Mouse (Mus musculus) erythroid progenitor cell, adult 5-6 weeks (primary cell): ENCODE measurements around the gene Gatm. TPM values are rescaled to one million over a fixed set of nuclear protein-coding genes. Genes with fewer than 3 reads are reported as not detected.

Source experiments
- ATAC-seq: replicated peaks from 2 replicates; pipeline ENCODE4 v1.8.0; 2016; ENCODE audit warnings: moderate number of reproducible peaks, mild to moderate bottlenecking, moderate TSS enrichment, inconsistent platforms; ENCODE audit not compliant: poor library complexity, low FRiP score, severe bottlenecking
- total RNA-seq, 2 experiments: library from RNA; stranded (forward) in 1 of 2; stranded (reverse) in 1 of 2; fragments of 150-400 nt in 1 of 2; fragments of 186-747, 209-891 nt in 1 of 2; gene quantifications; 2 replicates each; pipeline versions ENCODE4 v1.2.3 to v1.2.4; 2015 to 2017; ENCODE audit warnings: low replicate concordance in 2 of 2

Gene Gatm
- total RNA-seq (2015; ENCODE audit: low replicate concordance) (30.6 and 32.3 TPM in 2 replicates), total RNA-seq (2017; ENCODE audit: low replicate concordance) (19.6 and 21.6 TPM in 2 replicates)

DNA sequence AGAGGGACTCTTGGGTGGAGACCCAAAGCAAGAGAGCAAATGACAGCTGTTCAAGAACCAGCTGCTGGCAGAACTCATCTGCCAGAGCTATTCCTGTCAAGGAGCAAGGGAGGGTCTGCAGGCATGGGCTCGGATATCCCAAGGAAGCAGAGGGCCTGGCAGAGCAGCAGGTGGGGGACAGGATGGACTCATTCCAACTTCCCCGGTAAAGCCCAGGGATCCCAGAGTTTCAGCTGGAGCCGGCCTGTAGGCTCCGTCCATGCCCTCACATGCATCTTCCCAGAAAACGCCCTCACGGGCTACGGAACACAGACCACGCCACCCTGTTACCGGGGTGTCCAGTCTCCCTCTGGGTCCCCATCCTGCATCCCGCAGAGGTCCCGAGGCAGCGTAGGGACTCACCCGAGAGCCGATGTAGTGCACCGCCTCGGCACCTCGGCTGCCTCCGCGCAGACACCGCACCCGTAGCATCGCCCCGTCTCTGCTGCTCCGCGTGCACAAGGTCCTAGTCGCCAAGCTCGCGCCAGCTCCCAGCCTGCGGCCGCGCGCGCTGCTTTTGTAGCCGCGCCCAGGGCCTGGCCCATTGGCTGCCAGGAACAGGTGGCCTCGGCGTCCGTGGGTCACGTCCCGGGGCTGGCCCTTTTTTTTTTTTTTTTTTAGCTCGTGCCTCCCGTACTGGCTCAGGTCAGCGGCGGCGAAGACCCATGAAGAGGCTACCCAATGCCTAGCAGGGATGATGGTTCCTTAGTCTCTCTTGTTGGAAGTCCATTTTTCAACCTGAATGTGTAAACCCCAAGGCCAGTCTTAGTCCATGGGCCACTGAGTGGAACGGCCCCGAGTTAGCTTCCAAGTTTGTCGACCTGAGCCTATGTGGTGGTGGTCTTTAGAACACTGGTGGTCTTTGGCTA, at the start of gene Gatm:
Gatm (minus strand) TSS at position 558 of the 908 bp plus-strand sequence.
- ATAC-seq: peak; percentile 98

DNA sequence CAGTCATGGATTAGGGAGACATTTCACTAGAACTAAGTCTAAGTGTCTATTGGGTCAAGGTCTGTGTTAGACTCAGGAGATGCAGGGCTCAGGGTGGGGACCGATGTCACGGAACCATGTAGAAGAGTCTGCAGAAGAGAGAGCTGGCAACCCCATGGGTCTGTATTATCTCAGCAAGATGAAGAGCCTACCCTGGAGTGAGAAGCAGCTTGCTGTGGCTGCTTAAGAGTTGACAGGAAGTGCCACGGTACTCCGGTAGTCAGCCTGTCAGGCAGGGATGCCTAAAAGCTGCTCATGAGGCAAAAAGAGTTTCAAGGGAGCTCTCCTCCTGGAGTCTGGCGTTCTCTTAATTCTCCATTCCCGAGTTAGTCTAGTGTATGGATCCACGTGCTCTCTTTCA, 48.7 kb upstream of the Gatm start:
- ATAC-seq: no peak

DNA sequence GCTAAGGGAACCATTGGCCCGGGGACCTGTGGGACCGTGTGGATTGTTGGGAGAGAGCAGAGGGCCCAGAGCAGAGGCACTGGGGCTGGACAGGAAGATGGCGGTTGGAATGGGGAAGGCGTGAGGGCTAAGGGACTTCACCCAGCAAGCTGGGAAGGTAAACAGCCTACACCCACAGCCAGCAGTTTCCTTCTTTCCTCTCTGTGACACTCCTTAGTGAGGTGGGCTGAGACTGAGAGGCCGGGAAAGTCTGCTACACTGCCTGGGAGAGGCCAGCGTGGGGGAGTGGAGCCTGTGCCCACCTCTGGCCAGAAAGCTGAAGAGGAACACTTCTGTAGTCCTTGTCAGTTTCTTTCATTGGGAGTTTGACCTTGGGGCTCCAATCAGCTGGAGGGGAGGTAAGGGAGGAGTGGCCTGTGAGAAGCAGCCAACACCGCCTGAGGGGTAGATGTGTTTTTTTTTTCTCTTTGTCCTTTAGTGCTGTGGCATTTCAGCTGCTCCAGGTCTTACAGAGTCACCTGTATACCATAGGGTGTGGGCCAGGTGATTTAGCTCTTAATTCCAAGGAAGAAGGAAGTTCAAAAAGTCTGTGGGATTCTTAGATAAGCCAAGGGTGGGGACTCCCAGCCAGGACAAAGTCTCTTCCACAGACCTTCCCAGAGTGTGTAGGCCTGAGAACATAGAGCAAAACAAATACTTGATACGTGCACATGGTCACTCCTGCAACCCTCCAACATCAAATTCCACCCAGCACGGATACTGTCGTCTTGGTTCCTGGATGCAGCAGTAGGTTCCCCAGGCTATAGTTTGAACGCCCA, 46.8 kb upstream of the Gatm start:
- no peak for ATAC-seq

DNA sequence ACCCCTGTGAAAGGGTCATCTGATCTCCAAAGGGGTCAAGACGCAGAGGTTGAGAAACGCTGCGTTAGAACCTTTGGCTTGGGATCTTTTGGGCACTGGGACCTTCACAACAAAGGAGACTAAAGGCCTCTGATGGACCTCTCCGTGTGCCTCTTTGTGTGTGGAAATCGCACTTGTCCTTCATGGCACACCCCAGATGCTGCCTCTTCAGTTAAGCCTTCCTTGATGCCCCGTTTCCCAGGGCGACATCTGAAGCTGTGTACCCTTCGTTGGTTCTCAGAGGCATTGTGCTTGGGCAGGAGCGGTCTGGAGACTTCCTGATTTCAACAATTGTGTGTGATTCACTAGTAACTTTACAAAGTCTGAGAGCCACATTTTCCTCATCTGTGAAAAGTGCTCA, 45.7 kb upstream of the Gatm start:
- ATAC-seq: no peak

DNA sequence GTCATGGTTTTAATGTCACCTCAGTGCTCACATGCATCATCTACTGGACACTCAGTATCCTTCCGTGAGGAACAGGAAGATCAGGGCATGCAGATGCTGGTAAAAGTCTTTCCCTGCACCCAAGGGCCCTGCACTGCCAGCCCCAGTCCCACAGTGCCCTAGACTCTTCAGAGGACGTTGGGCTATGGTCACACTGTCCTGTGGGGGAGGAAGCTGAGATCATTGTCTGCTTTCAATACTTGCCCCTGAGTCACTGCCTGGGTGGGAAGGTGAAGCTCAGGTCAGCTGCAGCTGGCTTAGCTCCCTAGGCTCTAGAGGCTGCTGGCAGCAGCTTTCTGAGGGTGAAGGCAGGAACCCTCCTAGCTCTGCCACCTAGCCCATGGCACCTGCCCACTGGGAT, 44.9 kb upstream of the Gatm start:
- ATAC-seq: no peak

DNA sequence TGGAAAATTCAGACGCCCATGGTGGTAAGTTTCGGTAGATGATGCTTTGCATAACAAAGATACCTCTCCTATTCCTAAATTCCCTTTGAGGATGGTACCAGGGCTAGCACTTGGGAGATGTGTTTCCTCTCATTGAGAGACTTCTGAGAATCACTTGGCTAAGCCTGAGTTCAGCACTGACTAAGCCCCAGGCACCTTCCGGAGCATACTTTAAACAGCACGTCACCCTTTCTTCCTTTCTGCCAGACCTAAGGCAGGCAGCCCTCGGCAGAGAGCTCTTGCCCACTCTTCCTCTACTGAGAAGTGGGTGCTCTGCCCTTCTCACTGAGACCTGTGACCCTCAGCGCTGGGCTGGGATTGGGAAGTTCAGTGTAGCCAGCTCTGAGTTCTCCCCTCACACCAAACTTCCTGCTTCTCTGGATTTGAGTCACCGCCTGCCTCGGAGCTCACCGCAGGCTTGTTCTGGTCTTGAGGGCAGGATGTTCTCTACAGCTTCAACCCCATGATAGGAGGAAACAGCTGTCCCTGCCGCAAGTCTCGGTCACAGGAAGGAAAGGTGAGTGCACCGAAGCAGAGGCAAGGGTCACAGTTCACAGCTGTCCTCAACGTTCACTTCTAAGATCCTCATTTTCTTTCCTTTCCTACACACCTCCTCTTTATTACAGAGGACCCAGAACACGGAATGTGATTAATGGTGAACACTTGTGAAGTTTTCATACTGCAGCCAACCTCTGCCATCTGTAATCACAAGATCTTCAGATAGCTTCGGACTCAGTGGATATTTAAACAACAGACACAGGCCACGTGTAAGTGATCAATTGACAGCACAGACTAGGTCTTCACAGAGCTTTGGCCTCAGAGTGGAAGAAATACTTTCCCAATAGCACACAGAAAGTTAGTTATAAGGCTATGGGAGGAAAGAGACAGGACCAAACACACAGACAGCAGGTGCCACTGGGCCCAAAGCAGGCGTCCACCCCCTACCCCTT, 41.3 kb upstream of the Gatm start:
- ATAC-seq: no peak

DNA sequence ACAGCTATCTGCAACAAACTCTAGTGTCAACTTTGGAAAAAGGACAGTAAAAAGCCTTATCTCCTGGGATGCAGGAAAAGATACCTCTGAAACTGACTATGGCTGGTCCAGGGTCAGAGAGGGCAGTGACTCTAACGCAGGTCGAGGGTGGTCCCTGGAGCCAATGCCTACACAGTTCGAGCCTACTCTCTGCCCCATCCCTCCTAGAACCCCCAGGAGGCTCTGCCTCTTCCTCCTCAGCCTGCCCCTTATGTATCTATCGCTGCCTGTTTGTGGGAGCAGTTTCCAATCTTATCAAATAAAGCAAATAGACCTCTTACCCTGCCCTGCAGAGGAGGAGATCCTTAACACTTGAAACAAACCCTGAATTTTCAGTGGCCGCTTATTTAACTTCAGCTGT, 27.6 kb upstream of the Gatm start:
- no peak for ATAC-seq

GRCm38 (mm10) chr2:122638029-122638428, 26.9 kb upstream of the Gatm start:
- no peak for ATAC-seq

- ATAC-seq: peak; percentile 76
Observed at GRCm38 (mm10) chr2:122637526-122637997, 26.5 kb upstream of the Gatm start.

- no peak for ATAC-seq
Observed at GRCm38 (mm10) chr2:122636686-122637085, 25.6 kb upstream of the Gatm start, which contains the start of gene AA467197. AA467197 (plus strand) TSS chr2:122636986.

DNA sequence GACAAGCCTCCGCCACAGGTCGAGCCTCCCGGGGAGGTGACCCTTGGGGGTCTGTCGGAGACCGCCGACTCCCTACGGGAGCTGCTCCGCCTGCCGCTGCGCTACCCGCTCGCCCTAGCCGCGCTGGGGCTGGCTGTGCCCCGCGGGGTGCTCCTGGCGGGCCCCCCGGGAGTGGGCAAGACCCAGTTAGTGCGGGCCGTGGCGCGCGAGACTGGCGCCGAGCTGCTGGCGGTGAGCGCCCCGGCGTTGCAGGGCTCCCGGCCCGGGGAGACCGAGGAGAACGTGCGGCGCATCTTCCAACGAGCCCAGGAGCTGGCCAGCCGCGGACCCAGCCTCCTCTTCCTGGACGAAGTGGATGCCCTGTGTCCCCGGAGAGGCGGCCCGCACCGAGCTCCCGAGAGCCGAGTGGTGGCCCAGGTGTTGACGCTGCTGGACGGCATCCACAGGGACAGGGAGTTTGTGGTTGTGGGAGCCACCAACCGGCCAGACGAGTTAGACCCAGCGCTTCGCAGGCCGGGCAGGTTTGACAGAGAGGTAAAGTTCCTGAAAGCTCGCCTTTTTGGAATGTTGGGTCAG, 20.2 kb upstream of the Gatm start:
- ATAC-seq: peak; percentile 25; the same call in 1 of the 2 replicates

DNA sequence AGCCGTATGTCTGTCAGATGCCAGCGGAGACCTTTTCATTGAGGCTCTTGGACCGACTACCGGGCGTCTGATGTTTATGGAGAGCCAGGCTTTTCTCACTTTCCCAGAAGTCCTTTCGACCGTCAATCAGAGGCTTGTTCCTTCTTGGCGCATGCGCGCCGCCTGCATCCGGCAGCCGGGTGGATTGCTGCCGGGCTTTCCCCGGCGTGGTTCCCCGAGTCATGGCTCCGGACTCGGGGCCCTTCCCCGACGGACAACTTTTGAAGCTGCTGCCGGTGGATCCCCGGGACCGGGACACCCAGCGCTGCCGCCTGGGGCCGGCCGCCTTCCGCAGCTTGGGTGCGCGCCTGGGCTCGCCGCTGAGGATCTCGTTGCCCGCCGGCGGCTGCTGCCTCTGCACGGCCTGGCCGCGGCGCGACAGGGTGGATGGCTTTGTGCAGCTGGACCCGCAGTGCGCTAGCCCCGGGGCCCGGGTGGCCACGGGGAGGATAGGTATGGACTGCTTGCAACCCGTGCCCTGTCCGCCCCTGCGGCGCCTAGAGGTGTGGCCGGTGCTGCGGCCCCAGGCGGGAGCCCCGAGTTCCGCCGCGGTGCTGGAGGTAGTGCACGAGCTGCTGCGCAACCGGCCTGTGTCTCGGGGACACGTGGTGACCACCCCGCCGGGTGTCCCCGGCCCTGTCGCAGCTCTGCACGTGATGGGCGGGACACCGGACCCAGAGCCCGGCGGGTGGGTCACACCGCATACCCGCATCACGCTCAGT, 19.5 kb upstream of the Gatm start:
- peak; percentile 85 for ATAC-seq

DNA sequence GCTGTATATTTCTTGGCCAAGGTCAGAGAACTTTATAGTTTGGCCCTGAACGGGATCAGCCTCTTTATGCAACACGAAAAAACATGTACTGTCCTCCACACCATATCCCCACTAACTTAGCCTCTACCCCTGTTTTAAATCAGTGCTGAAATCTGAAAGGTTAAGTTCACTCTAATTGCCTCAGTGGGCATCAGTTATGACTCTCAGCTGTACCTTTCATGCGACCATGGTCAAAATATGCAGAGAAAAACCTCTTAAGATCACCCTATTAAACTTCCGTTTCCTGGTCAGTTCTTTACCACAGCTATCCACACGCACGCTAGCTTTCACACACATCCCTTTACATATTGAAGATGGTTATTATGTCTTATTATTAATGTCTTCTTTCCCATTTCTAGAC, 18.8 kb upstream of the Gatm start:
- no peak for ATAC-seq

- peak; percentile 64; the same call in 1 of the 2 replicates for ATAC-seq
Observed at GRCm38 (mm10) chr2:122628976-122629375, 17.9 kb upstream of the Gatm start.

DNA sequence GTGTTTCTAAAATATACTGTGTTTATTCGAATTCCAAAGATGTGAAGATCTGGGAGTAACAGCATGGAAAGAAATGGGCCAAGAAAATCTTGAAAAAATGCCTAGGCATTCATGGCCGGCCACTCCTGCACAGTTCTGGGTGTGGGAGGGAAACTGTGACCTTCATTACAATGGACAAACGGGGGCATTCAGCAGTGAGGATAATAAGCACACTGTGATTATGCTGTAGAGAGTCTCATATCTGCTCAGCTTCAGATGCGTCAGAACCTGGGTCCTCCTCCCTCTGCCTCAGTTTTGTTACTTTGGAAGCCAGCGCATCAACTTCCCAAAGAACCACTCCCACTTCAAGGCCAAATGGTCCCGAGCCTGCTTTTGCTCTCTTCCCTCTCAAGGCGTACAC, 14.8 kb upstream of the Gatm start:
- no peak for ATAC-seq

DNA sequence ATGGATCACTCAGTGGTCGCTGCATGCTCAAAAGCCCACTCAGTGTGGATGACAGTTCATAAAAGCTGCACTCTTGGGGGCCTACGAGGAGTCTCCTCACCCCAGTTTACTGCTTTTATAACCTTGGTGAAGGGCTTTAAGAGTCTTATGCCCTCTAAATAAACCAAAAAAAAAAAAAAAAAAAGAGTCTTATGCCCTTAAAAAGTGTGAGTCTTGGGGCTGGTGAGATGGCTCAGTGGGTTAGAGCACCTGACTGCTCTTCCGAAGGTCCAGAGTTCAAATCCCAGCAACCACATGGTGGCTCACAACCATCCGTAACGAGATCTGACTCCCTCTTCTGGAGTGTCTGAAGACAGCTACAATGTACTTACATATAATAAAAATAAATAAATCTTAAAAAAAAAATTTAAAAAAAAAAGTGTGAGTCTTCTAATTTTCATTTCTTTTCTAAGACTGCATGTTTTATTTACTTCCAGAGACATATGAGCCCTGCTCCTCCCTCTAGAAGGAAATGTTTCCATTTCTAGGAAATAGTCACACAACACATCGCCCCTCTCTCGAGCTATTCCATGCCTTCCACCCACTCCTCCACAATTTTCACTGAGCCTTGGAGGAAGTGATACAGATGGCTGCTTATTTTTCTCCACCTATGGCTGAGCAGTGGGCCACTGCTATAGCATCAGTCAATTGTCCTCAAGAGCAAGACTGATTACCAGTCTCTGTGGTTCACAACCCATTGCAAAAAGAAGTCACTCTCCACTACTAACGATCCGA, 10.4 kb upstream of the Gatm start:
- ATAC-seq: no peak

DNA sequence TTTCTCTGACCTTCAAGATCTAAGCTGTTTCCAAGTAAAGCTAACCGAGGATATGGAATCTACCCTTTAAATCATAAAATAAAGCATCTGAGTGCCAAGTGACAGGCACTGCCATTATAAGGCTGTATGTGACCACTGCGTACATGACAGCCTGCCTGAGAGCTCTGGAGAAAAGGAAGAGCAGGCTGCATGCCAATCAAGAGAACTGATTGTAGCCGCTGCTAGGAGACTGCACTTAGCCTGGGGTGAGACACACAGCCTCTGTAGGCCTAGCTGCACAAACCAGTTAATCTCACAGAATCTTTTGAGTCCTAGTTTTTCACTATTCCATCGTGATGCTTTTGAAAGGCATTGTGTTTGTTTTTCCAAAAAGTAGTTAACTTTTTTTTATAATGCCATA, 7.6 kb upstream of the Gatm start:
- no peak for ATAC-seq

GRCm38 (mm10) chr2:122617792-122618191, 6.7 kb upstream of the Gatm start:
- no peak for ATAC-seq
